Mouse (Mus musculus): ENCODE results near the gene Obox7.
"Not testable (repeated sequence)": the region's sequence is repeated elsewhere in the genome, so short reads cannot be mapped to it uniquely, and the experiment has no call there.

The Obox7 gene

GRCm38 (mm10) chr7:14659196-14659595 lies at the start of gene Obox7:
TSS of gene Obox7 (plus strand) at chr7:14659496.
- in situ Hi-C loops (cut with MboI, MseI) = not testable (repeated sequence)

GRCm38 (mm10) chr7:14622556-14623542 lies 36.4 kb upstream of the Obox7 start:
- in situ Hi-C loops (cut with MboI, MseI) = not testable (repeated sequence)
